Mouse (Mus musculus): ENCODE measurements around the gene Ptprm.
A peak's percentile ranks its signal among the peaks of the same experiment; 100 is the strongest.

Gene Ptprm

DNA sequence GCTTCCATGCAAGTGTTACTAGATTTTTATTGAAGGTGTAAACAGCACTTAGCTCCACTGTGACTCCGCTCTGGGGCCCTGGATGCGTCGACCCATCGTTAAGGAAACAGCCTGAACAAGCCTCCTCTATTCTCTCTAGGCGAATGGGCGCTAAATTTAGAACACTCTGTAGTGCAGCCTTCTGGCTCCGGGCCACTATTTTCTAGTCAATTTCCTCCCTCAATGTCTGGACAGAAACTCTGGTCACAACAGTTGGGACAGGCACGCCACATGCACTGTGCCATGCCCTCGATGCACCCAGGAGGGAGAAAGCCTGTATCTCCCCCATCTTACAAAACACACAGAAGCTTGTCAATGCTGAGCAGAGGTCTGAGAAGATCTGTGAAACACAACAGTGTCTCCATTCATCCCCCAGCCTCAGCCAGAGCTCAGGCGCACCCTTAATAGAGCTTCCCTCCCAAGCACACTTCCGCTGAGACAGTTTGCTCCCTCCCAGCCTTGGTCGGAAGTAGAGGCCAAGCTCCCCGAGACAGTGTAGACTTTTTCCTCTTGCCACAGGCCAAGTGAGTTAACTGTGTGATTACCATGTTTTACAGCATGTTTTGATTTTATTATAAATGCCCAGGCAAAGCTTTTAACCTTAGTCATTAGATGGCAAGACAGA, 220.7 kb downstream of the Ptprm start:
- peak; percentile 19 for DNase-seq

DNA sequence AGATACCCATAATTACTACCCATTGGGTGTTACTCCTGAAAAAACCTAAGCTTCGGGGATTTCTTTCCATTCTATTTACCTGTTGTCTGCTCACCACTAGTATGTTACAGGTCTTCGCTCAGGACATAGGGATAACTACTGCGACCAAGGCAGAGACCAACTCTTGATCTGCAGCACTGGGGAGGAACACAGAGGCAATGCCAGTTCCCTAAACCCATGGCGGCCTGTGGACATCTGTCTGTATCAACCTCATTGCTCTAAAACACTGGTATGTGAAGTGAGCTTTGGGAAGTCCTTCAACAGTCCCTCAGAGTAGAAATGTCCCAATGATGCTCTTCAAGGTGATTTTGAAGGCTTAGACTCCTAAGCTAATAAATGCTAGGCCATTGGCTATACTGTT, 221.2 kb downstream of the Ptprm start:
- no peak for DNase-seq

GRCm38 (mm10) chr17:67127530-67127929, 226.7 kb downstream of the Ptprm start:
- DNase-seq: no peak

GRCm38 (mm10) chr17:67125596-67125995, 228.7 kb downstream of the Ptprm start:
- DNase-seq: no peak

- no peak for DNase-seq
Measured at GRCm38 (mm10) chr17:67124294-67124693, 230.0 kb downstream of the Ptprm start.

DNA sequence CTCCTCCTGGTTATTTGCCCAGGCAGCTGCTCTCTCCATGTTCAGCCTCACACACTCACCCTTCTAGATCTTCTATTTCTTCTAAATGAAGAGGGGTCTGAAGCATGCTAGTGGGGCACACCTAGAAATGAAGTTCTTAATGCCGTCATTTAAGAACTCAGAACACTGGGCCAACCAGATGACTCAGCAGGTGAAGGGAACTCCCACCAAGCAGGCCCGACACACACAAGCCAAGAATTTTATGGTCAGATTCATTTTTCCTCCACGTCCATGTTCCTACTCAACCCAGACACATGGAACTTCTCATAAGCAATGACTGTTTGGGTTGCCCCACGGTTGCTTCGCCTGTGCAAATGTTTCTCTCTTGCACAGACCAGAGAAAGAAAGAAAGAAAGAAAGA, 230.5 kb downstream of the Ptprm start:
- no peak for DNase-seq

DNA sequence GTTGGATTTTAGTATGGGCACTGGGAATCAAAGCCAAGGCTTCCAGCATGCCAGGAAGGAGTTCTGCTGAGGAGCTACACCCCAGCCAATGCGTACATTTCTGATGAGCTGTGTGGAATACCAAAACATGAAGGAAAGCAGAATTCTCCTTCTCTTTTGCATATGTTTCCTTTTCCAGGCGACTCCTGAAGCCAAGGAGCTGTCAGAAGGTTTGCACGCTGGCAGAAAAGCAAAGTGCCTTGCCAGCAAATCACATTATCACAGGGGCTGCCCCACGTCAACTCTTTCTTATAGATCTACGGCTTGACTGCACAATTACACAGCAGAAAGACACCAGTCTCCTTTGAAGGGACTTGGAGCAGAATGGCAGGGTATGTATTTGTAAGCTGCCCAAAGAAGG, 233.4 kb downstream of the Ptprm start:
- DNase-seq: no peak

DNA sequence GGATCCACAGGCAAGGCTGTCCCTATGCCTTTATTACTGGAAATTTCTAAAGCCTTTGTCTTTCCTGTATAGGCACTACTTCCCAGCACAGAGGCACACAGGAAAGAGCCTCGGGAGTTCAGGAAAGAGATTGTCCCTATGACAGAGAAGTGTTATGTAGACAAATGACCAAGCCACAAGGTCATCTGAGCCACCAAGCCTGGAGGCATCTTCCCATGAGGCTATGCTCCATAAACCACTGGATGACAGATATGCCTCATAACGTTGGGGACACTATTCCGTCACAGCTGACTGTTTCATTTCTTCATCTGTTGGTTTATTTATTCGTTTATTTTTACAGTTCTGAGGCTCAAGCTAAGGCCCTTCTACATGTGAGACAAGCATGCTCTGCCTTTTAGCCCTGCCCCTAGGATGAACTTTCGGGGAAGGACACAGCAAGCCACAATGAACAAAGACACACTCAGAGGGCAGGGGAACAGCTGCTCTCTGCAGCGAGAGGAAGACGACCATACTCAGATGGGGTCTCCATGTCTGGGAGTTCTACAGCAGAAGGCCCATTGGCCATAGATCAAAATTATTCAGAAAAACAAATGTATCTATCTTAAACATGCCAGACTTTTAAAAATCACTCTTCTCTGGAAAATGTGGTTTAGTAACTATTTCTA, 235.4 kb downstream of the Ptprm start:
- DNase-seq: no peak

DNA sequence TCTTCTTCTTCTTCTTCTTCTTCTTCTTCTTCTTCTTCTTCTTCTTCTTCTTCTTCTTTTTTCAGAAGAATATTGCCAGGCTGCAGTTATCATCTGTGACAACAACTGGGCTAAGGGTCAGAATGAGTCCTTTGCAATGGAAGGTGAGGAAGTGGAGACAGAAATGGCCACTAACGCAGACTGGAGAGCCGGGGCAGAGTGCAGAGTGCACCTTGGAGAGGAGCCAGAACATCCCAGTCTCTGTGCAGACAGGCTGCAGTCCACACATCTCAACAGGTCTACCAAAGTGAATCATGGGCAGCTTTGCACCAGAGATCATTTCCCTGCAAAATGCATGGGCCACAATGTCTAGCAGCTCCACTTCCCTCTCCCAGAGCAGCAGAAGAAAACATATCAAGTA, 239.4 kb downstream of the Ptprm start:
- DNase-seq: no peak

- no peak for DNase-seq
Measured at GRCm38 (mm10) chr17:67112679-67113078, 241.6 kb downstream of the Ptprm start.

DNA sequence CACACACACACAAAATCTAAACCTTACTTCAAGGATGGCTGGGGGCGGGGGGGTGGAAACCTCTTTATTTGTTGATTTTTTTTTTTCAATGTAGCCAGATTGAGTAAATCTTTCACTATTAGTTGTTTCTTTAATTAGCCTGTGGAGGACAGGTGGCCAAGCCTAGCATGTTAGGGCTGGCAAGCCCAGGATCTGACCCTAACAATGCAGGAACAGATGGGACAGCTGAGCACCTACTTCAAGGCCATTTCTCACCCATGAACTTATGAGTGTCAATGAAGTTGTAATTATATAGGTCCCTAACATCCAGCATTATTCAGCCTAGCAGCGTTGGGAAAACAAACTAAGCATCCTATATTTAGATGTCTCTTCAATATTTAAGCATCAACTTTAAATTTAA, 248.1 kb downstream of the Ptprm start:
- DNase-seq: no peak

GRCm38 (mm10) chr17:67102051-67102450, 252.2 kb downstream of the Ptprm start:
- DNase-seq: no peak

GRCm38 (mm10) chr17:67090997-67091396, 263.3 kb downstream of the Ptprm start:
- no peak for DNase-seq

DNA sequence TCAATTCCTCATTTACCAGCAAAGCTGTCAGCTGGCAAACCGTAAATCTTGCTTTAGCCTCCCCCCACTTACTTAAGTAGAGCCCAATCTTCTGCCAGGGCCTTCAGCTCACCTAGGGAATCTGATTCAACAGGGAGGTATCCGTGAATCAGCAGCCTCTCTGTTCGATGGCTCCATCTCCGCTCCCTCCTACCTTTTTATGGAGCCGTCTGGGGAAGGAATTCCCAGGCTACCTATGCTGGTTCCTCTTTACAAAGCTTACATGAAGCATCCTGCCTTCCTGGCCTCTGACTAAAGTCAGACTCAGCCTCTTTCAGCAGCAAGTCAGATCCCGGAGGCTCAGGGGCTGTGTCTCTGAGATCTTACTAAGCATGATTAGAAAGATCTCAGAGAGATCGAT, 264.1 kb downstream of the Ptprm start:
- no peak for DNase-seq

GRCm38 (mm10) chr17:67089611-67090010, 264.6 kb downstream of the Ptprm start:
- no peak for DNase-seq

GRCm38 (mm10) chr17:67087585-67087984, 266.7 kb downstream of the Ptprm start:
- no peak for DNase-seq

DNA sequence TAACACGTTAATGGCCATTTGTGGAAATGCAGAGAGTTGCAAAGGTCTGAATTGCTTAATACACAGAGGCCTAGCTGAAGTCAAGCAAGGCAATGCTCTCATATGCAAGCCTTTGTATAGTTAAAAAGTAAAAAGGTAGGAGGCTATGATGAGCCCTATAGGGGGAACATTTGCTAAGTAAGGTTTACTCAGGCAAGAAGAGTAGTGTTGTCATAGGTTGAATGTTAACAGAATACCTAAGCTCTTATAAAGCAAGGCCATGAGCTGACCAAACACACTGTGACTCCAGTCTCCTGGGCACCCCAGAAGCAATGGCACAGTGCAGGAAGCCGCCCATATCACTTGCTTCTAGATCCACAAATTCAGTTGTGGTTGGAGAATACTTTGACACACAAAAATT, 267.4 kb downstream of the Ptprm start:
- no peak for DNase-seq

DNA sequence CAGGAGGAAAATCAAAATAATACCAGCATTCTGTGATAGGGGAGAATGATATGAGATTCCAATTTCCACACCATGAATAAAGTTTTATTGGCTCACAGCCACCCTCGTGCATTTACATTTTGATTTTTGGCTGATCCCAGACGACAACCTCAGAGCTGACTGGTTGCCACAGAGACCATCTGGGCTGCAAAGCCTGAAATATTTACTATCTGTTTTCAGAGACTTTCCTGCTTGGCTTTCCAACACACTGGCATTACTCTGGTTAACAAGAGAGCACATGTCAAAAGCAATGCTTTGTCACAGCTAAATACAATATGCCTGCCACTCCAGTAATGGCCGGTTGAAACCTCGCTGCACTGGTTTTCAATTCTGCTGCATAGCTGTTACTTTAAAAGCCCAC, 269.8 kb downstream of the Ptprm start:
- no peak for DNase-seq

DNA sequence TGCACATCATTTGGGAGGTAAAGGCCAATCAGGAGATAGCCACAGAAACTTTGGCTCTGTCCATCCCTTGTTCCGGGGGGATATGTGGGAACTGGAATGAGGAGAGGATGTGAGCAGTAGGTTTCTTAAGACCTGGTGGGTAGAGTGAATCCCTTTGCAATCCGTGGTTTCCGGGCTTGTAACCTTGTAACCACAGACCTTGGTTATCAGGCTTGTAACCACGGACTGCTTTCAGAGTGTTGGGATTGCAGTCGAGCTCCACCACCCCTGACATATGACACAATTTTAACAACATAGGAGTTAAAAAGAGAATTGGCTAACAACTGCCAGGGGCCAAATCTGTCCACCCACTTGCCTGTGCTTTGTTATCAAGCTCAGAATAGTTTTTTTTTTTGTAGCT, 270.2 kb downstream of the Ptprm start:
- DNase-seq: no peak

- no peak for DNase-seq
Measured at GRCm38 (mm10) chr17:67079570-67079969, 274.7 kb downstream of the Ptprm start.

DNA sequence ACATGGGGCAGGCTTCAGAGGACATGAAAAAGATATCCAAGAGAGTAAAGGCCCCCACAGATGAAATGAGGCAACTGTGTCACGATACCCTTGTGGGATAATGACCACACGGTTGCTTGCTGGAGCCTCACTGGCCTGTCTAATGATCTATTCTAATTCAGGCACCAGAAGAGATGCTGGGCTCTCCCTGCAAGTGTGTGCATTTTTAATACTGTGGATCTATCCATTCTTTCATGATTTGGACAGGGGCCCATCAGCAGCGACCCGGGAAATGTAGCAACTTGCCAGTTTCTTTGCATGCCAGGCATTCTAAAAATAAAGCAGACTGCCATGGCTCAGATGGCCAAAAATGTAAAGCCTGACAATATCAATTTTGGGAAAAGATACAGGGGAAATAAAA, 280.7 kb downstream of the Ptprm start:
- DNase-seq: no peak

- no peak for DNase-seq
Measured at GRCm38 (mm10) chr17:67073139-67073538, 281.1 kb downstream of the Ptprm start.

DNA sequence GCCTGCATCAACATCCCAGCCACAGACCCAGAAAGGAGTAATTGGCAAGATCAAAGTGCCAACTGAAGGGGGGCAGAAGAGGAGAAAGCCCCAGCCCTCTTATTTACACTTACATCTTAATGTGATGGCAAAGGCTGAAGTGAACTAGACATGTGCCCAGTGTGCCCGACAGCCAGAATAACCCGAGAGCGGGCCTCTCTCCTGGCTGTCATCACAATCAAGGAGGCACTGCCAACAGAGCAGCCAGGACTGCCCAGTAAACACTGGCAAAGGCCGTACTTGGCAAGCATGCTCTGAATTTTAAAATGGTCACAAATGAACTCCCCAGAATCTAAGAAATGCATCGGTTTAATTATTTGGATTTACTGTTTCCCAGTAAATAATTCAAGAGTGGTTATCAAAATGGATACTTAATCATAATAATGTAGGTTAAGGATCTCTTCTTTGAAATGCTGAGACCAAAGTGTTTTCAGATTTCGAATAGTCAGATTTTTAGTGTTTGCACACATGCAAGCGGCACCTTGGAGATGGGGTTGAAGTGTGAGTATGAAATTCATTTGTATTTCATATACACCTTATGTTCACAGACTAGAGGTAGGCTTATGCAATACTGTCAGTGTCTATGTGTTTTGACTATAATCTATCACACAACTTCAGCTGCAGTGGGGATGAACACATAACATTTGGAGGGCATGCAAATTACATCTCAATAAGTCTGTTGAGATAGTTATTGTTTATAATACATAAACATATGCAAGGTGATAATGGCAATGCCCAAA, 282.8 kb downstream of the Ptprm start:
- DNase-seq: no peak

DNA sequence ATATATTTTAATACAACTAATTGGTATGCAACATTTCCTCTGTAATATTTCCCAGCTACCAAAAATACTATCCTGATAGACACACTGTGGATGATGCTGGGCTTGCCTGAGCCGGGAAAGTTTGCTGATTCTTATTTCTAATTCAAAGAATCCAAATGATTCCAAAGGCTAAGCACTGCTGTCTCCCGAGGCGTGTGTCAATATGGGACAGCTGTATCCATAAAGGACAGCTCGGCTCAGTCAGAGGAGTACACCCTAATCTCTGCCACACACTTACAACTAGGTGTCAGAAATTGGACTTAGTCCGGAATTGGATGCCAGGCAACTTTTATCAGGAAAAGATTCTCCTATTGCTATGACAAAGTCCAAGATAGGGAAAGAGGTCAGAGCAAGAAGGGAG, 290.6 kb downstream of the Ptprm start:
- DNase-seq: no peak

All from liver (tissue).